Comparison of ENCODE assay signal across 9 mouse cellular contexts in genomic region chr9:35018056-35018455, GRCm38 (mm10).
DNase-seq lines count a peak whose midpoint lies in the region; ATAC-seq and TF ChIP-seq lines count a peak whose summit lies in the region.
"Had no signal": no experiment of that assay in that cellular context is flagged by ENCODE, and none has a peak within 500 bp of the region (broad histone marks: within the 10 kb centered on the region; RNA-seq: fewer than 3 reads in every experiment).

No protein-coding gene starts in this region.

- no peaks in the 10 kb centered on the region for H3K36me3 ChIP-seq in intestine, embryonic 14.5 days (ENCODE audit: control insufficient read depth, insufficient read depth, low read length)
- H3K36me3 ChIP-seq in intestine, postnatal 0 days (ENCODE audit: control insufficient read depth, insufficient read depth) = no peaks in the 10 kb centered on the region
- no peaks in the 10 kb centered on the region for H3K36me3 ChIP-seq in neural tube, embryonic 12.5 days
- no peaks in the 10 kb centered on the region for H3K36me3 ChIP-seq in neural tube, embryonic 15.5 days
- no peaks in the 10 kb centered on the region for H3K36me3 ChIP-seq in midbrain, embryonic 16.5 days (ENCODE audit: control insufficient read depth, insufficient read depth, low read length)

- H3K4me1 ChIP-seq in intestine, embryonic 14.5 days (replicated peaks; ENCODE audit: control insufficient read depth, insufficient read depth, low read length) = peaks cover 7% of the 10 kb centered on the region; the same call in 1 of the 2 replicates
- no peaks in the 10 kb centered on the region for H3K4me1 ChIP-seq in intestine, postnatal 0 days (replicated peaks; ENCODE audit: control insufficient read depth, insufficient read depth, low read length)
- H3K4me1 ChIP-seq in neural tube, embryonic 12.5 days = peaks cover 15% of the 10 kb centered on the region
- H3K4me1 ChIP-seq in neural tube, embryonic 15.5 days = peaks cover 34% of the 10 kb centered on the region
- H3K4me1 ChIP-seq in midbrain, embryonic 16.5 days (ENCODE audit: control insufficient read depth, insufficient read depth, low read length) = peaks cover 25% of the 10 kb centered on the region

- no peak overlapping the region for H3K4me3 ChIP-seq in intestine, embryonic 14.5 days (ENCODE audit: low read depth, low read length)
- H3K4me3 ChIP-seq in intestine, postnatal 0 days (ENCODE audit: low read depth, low read length) = no peak overlapping the region
- no peak overlapping the region for H3K4me3 ChIP-seq in neural tube, embryonic 12.5 days
- no peak overlapping the region for H3K4me3 ChIP-seq in neural tube, embryonic 15.5 days (replicated peaks)
- H3K4me3 ChIP-seq in midbrain, embryonic 16.5 days (ENCODE audit: low read depth, low read length) = no peak overlapping the region

- WGBS in intestine, embryonic 14.5 days = 26% methylated on average over 5 of the region's 5 CpGs
- WGBS in intestine, postnatal 0 days = 22% methylated on average over 5 of the region's 5 CpGs
- WGBS in neural tube, embryonic 12.5 days = 50% methylated on average over 5 of the region's 5 CpGs
- 31% methylated on average over 5 of the region's 5 CpGs for WGBS in neural tube, embryonic 15.5 days
- 40% methylated on average over 5 of the region's 5 CpGs for WGBS in midbrain, embryonic 16.5 days

- no peak for ATAC-seq in cerebellum, adult (ENCODE audit: insufficient number of reproducible peaks, low FRiP score, low TSS enrichment)
- 0 out of 2 replicates have a peak, but pooled peaks have one; percentile 29 for ATAC-seq in intestine, embryonic 14.5 days (replicated peaks; ENCODE audit: low FRiP score, low TSS enrichment, low read depth)
- no peak for ATAC-seq in intestine, postnatal 0 days
- ATAC-seq in neural tube, embryonic 12.5 days (ENCODE audit: low FRiP score, low read depth) = peak; percentile 37; the same call in 1 of the 2 replicates
- ATAC-seq in neural tube, embryonic 15.5 days (ENCODE audit: low FRiP score) = no peak
- peak; percentile 11; the same call in 1 of the 2 replicates for ATAC-seq in midbrain, embryonic 16.5 days

- H3K9ac ChIP-seq in intestine, embryonic 14.5 days (ENCODE audit: low read length) = no peak overlapping the region
- no peak overlapping the region for H3K9ac ChIP-seq in intestine, postnatal 0 days (ENCODE audit: low read depth, low read length)
- H3K9ac ChIP-seq in neural tube, embryonic 12.5 days = no peak overlapping the region
- no peak overlapping the region for H3K9ac ChIP-seq in neural tube, embryonic 15.5 days (replicated peaks)
- H3K9ac ChIP-seq in midbrain, embryonic 16.5 days (ENCODE audit: low read depth, low read length) = peak overlapping the region; percentile 18; the same call in 1 of the 2 replicates

- H3K27ac ChIP-seq in intestine, embryonic 14.5 days (ENCODE audit: low read depth) = no peak overlapping the region
- H3K27ac ChIP-seq in intestine, postnatal 0 days (ENCODE audit: low read depth, low read length) = no peak overlapping the region
- no peak overlapping the region for H3K27ac ChIP-seq in neural tube, embryonic 12.5 days
- no peak overlapping the region; the same call in 1 of the 2 replicates for H3K27ac ChIP-seq in neural tube, embryonic 15.5 days (replicated peaks)
- H3K27ac ChIP-seq in midbrain, embryonic 16.5 days (ENCODE audit: low read length) = peak overlapping the region; percentile 45

- TF ChIP-seq CTCF in intestine, postnatal 0 days (IDR thresholded peaks at IDR 0.05; ENCODE audit: low read depth) = no peak

- no peaks in the 10 kb centered on the region for H3K9me3 ChIP-seq in intestine, embryonic 14.5 days (ENCODE audit: control insufficient read depth, low read length)
- H3K9me3 ChIP-seq in intestine, postnatal 0 days (ENCODE audit: control insufficient read depth) = no peaks in the 10 kb centered on the region
- H3K9me3 ChIP-seq in neural tube, embryonic 12.5 days = 0 out of 2 replicates have a peak, but pooled peaks cover 3% of the 10 kb centered on the region
- H3K9me3 ChIP-seq in neural tube, embryonic 15.5 days (replicated peaks) = no peaks in the 10 kb centered on the region
- no peaks in the 10 kb centered on the region for H3K9me3 ChIP-seq in midbrain, embryonic 16.5 days (replicated peaks; ENCODE audit: control insufficient read depth, low read length, poor library complexity, severe bottlenecking)

- H3K27me3 ChIP-seq in intestine, embryonic 14.5 days (replicated peaks; ENCODE audit: control insufficient read depth, insufficient read depth, low read length) = peaks cover 14% of the 10 kb centered on the region
- H3K27me3 ChIP-seq in intestine, postnatal 0 days (replicated peaks; ENCODE audit: control insufficient read depth, insufficient read depth, low read length) = peaks cover 40% of the 10 kb centered on the region
- H3K27me3 ChIP-seq in neural tube, embryonic 12.5 days (replicated peaks) = no peaks in the 10 kb centered on the region
- H3K27me3 ChIP-seq in neural tube, embryonic 15.5 days (replicated peaks) = no peaks in the 10 kb centered on the region
- H3K27me3 ChIP-seq in midbrain, embryonic 16.5 days (ENCODE audit: control insufficient read depth, insufficient read depth, low read depth, low read length) = no peaks in the 10 kb centered on the region

- peak; percentile 16 to 28 for DNase-seq in cerebellum, adult 18-20 months
- DNase-seq in intestine, embryonic 14.5 days (ENCODE audit: low spot score) = no peak
- no peak for DNase-seq in right cerebral cortex, postnatal 14 days
- DNase-seq: kidney, adult 9 months had no signal

- H3K4me2 ChIP-seq in intestine, embryonic 14.5 days (ENCODE audit: low read length) = no peak overlapping the region
- H3K4me2 ChIP-seq in intestine, postnatal 0 days (replicated peaks; ENCODE audit: low read depth) = no peak overlapping the region
- peak overlapping the region; percentile 39 for H3K4me2 ChIP-seq in neural tube, embryonic 12.5 days (replicated peaks)
- H3K4me2 ChIP-seq in neural tube, embryonic 15.5 days = no peak overlapping the region
- no peak overlapping the region for H3K4me2 ChIP-seq in midbrain, embryonic 16.5 days (ENCODE audit: low read length)

Comparison
In these comparisons a context has a peak if more than half of its experiments do, and no peak if none do; other contexts are left out.
1. ATAC-seq: peak in intestine, embryonic 14.5 days (single experiment), neural tube, embryonic 12.5 days (single experiment) and midbrain, embryonic 16.5 days (single experiment); none in cerebellum, adult (single experiment), intestine, postnatal 0 days (single experiment) and neural tube, embryonic 15.5 days (single experiment).
2. DNase-seq: peak in cerebellum, adult 18-20 months (2 of 2); none in intestine, embryonic 14.5 days (single experiment) and right cerebral cortex, postnatal 14 days (single experiment).